Mouse (Mus musculus) embryo, embryonic 11.5 days (tissue): ENCODE measurements at regions not wholly inside any gene's neighbourhood (a gene's known extent, or its start where the extent isn't known, plus 50 kb on each side); places are given as distances from the start of the nearest gene placed in this dataset.

Experiments
- DNase-seq: peaks from one replicate; pipeline ENCODE4 v3.0.0-alpha.2; 2012; ENCODE audit warnings: low read depth, low spot score

DNA sequence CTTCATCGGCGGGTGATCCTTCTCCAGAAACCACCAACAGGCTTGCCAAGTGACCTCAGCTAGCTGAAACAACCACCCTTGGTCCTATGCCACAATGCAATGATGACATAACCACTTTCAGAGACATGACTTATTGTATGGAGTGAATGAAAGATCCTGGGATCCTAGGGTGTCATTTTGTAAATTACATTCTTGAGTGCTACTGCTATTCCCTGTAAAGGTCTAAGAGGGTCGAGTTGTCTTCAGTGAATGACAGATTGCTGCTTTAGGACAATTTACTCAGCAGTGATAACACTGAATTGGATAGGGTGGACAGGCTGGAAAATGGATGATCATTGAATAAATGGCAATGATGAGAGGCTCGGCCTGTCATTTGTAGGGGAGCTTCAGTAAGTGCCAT is 692.4 kb downstream of the Gm9008 start:
- no peak for DNase-seq

DNA sequence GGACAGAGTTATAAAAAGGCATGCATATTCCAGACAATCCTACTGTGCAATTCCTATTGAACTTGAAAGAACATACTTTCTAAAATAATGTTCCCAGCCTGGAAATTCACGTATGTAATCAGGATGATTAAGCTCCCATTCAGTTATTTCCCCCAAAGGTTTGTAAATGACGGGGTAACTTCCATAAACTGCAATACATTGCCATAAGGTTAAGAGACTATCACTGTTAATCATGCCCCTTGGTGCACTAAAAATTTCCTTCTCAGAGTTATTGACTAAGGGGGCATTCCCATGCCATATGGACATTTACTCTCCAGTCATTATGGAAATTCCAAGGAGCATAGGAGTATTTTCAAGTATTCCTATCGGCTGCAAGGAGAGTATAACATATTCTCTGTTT is 697.6 kb downstream of the Gm9008 start:
- no peak for DNase-seq

DNA sequence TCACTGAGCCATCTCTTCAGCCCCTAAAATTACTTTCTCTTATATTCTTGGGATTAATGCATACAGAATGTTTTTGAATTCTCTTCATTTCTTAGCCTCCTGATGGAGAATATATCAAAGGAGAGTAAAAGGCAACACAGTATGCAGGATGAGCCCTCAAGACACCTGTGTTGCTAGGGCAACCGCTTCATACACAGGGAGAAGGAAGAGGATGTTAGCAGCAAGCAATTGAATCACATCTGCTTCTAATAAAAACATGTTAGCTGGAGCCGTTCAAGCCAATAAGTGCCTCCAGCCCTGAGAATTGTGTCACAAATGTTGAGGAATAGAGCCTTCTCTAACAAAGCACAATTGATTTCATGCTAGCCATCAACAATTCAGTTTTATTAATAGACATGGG is 698.0 kb downstream of the Gm9008 start:
- DNase-seq = peak; percentile 9

GRCm38 (mm10) chr6:75782680-75783079 is 714.9 kb downstream of the Gm9008 start:
- DNase-seq = no peak

DNA sequence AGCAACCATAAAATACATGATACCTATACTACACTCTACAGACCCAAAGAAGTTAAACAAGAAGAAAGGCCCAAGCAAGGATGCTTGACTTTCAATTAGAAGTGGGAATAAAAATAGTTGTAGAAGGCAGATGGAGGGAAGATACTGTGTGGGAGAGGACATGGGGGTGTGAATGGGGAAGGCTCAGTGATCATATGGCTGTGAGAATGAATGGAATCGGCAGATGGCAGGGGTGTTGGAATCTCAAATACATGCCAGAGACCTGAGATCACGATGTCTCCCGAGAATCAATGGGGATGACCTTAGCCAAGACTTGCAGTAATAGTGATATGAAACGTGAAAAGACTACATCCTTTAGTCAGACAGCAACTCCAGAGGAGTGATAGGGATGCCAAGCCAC is 734.5 kb downstream of the Gm9008 start:
- no peak for DNase-seq

GRCm38 (mm10) chr6:75756184-75756583 is 741.4 kb downstream of the Gm9008 start:
- DNase-seq = no peak
